Mouse (Mus musculus) bone marrow, adult 2 months (tissue): ENCODE measurements at regions not wholly inside any gene's neighbourhood (a gene's known extent, or its start where the extent isn't known, plus 50 kb on each side); places are given as distances from the start of the nearest gene placed in this dataset.

Experiments
- H3K27ac ChIP-seq: fragments of 200-500 bp; 2 replicates; pipeline ENCODE4 v1.5.1; 2012; ENCODE audit warnings: low read depth, mild to moderate bottlenecking, control low read depth, inconsistent platforms, low read length; ENCODE audit not compliant: control insufficient read depth, poor library complexity, insufficient read depth
- H3K4me1 ChIP-seq: fragments of 200-500 bp; 2 replicates; pipeline ENCODE4 v1.6.1; 2011; ENCODE audit warnings: low read length; ENCODE audit not compliant: control insufficient read depth, insufficient read depth
- H3K4me3 ChIP-seq: fragments of 200-500 bp; replicated peaks from 2 replicates; pipeline ENCODE3; 2011; ENCODE audit warnings: mild to moderate bottlenecking, low read depth, low read length, control low read depth; ENCODE audit not compliant: control insufficient read depth
- CTCF ChIP-seq: fragments of 200-500 bp; IDR thresholded peaks from 2 replicates; pipeline ENCODE4 v1.5.1; 2011; ENCODE audit warnings: low read length, control low read depth; ENCODE audit not compliant: control insufficient read depth, insufficient read depth
- POLR2A ChIP-seq: fragments of 200-500 bp; IDR thresholded peaks from 2 replicates; pipeline ENCODE4 v1.6.1; 2011; ENCODE audit warnings: low read depth, mild to moderate bottlenecking, control low read depth, low read length, borderline replicate concordance; ENCODE audit not compliant: control insufficient read depth
- WGBS: fragments of 180-500 bp; shearing (Covaris S2); methylation state at CpG from one replicate; pipeline ENCODE4 v1.1.7; 2018; 5-methylcytosine and 5-hydroxymethylcytosine counted together

- Histone ChIP-seq H3K27ac (no peak overlapping the region), H3K4me1 (no peaks in the 10 kb centered on the region), H3K4me3 (no peak overlapping the region)
- TF ChIP-seq POLR2A (no peak), CTCF (no peak)
- WGBS, result 25% methylated on average over 9 of the region's 9 CpGs
Observed at GRCm38 (mm10) chr11:84612982-84613720, 87.8 kb upstream of the Lhx1 start.

- Histone ChIP-seq H3K4me1 (no peaks in the 10 kb centered on the region), H3K4me3 (no peak overlapping the region), H3K27ac (no peak overlapping the region)
- TF ChIP-seq CTCF (no peak), POLR2A (no peak)
- 55% methylated on average over 4 of the region's 4 CpGs for WGBS
Observed at GRCm38 (mm10) chr11:84611625-84611879, 86.2 kb upstream of the Lhx1 start.

DNA sequence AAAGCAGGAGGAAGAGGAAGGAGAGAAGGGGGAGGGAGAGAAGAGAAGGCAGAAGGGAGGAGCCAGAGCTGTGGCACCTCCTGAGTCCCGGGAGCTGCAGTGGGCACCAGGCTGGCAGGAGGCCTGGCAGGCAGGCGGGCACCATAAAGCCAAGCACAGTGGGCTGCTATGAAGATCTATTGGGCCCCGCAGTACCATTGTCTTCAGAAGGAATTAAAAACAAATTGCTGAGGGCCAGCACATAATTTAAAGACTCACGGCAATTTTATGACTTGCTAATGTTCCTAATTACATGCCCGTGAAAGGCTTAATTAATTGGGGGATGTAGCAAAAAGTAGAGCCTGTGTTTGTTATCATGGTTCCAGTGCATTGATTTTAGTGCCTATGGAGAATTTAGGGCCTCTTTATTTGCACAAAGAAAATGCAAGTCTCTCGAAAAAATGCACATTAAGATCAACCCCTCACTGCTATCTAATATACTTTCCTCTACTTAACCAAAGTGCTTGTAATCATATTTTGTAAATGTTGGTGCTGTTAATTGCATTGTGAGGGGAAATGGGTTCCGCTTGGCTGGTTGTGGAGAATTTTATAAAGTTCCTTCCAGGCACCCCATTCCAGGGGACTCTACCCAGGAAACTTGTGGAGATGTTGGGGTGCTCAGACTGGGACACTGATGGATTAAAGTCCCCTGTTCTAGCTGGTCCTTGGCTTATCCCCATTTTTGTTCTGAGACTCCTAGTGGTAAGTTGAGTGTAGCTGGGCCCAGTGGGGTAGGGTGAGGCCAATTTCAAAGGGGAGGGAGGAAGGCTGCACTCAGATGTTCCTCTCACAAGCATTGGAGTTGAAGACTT is 85.7 kb upstream of the Lhx1 start:
- Histone ChIP-seq H3K27ac (no peak overlapping the region), H3K4me1 (no peaks in the 10 kb centered on the region), H3K4me3 (no peak overlapping the region)
- WGBS, result 74% methylated on average over 7 of the region's 7 CpGs
- TF ChIP-seq CTCF (no peak), POLR2A (no peak)

GRCm38 (mm10) chr11:84604781-84605180 is 79.4 kb upstream of the Lhx1 start:
- H3K4me3 ChIP-seq, result no peak overlapping the region
- WGBS, result 12% methylated on average over 6 of the region's 6 CpGs
- TF ChIP-seq CTCF (no peak), POLR2A (no peak)
- no peak overlapping the region for H3K27ac ChIP-seq
- no peaks in the 10 kb centered on the region for H3K4me1 ChIP-seq

DNA sequence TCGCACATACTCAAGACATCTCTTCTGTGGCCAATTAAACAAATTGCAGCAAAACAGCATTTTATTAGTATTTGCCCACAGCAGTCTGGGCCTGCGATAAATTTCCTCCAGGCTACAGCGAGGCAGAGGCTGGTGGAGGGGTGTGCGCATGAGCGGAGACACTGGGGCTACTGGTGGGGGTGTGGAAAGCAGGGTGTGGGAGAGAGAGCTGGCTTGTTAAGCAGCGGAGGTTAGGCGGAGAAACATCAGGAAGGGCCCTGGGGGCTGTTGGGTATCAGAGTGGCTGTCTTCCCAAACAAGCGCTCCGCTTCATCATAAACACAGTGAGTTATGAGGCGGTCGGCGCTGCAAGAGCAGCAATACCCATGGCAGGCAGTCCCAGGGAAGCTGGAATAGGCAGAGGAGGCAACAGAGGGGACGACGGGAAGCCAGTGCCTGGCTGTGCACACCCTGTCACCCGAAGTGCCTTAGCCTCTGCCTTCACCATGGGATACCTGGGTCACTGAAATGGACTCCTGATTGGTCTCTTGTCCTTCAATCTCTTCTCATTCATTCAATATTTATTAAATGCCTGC is 74.0 kb upstream of the Lhx1 start:
- TF ChIP-seq POLR2A, result no peak
- Histone ChIP-seq H3K27ac (no peak overlapping the region), H3K4me1 (no peaks in the 10 kb centered on the region), H3K4me3 (no peak overlapping the region)
- 70% methylated on average over 15 of the region's 15 CpGs for WGBS

GRCm38 (mm10) chr11:84597572-84598295 is 72.4 kb upstream of the Lhx1 start:
- no peak for TF ChIP-seq POLR2A
- no peak for TF ChIP-seq CTCF
- Histone ChIP-seq H3K27ac (no peak overlapping the region), H3K4me1 (no peaks in the 10 kb centered on the region), H3K4me3 (no peak overlapping the region)
- WGBS, result 57% methylated on average over 9 of the region's 9 CpGs

- TF ChIP-seq CTCF, result no peak
- no peak for TF ChIP-seq POLR2A
- 23% methylated on average over 6 of the region's 6 CpGs for WGBS
Observed at GRCm38 (mm10) chr11:84592715-84593339, 67.5 kb upstream of the Lhx1 start.

GRCm38 (mm10) chr11:84587107-84587506 is 61.8 kb upstream of the Lhx1 start:
- no peaks in the 10 kb centered on the region for H3K4me1 ChIP-seq
- H3K27ac ChIP-seq, result no peak overlapping the region
- WGBS, result 57% methylated on average over 14 of the region's 14 CpGs
- TF ChIP-seq POLR2A, result no peak
- TF ChIP-seq CTCF, result no peak
- H3K4me3 ChIP-seq, result no peak overlapping the region

More at GRCm38 (mm10) chr11:84592715-84593339, 67.5 kb upstream of the Lhx1 start:
- Histone ChIP-seq H3K4me3 (no peak overlapping the region), H3K27ac (no peak overlapping the region), H3K4me1 (no peaks in the 10 kb centered on the region)
